14 mouse cellular contexts compared by ENCODE assay signal in the genomic region with DNA sequence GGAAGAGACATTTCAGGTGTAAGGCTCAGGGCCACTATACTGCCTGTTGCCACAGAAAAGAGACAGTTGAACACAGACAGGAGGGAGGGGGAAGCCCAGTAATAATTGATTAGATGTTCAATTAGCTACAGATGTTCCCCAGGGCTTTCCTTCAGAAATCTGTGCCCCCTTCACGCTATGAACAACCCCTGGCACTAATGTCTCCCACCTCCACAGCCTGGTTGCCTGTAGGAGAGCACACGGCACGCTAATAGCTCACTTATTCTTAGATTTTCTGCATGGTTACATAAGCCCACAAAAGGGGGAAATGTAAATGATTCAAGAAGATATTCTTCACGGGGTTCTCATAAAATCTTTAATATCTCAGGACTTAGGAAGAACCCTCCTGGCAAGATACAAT.
"Had no signal": no experiment of that assay in that cellular context is flagged by ENCODE, and none has a peak within 500 bp of the region (broad histone marks: within the 10 kb centered on the region; RNA-seq: fewer than 3 reads in every experiment).

No protein-coding gene starts in this region.

- H3K4me2 ChIP-seq: intestine, embryonic 15.5 days; limb, embryonic 15.5 days; liver, embryonic 12.5 days; lung, embryonic 14.5 days; neural tube, embryonic 12.5 days had no signal

- H3K36me3 ChIP-seq: intestine, embryonic 15.5 days; limb, embryonic 15.5 days; liver, embryonic 12.5 days; midbrain, embryonic 10.5 days; neural tube, embryonic 12.5 days had no signal

- DNase-seq: kidney, adult 2 months; lung, embryonic 14.5 days; lung, postnatal 10 days; lung, postnatal 4 days; right cerebral cortex, adult 18-20 months; right cerebral cortex, postnatal 25 days; thymus, postnatal 4 days had no signal

- ATAC-seq: intestine, embryonic 15.5 days; liver, embryonic 12.5 days had no signal

- H3K9me3 ChIP-seq: intestine, embryonic 15.5 days; limb, embryonic 15.5 days; neural tube, embryonic 12.5 days had no signal

- H3K4me1 ChIP-seq: intestine, embryonic 15.5 days; limb, embryonic 15.5 days; liver, embryonic 12.5 days; midbrain, embryonic 10.5 days; neural tube, embryonic 12.5 days had no signal

- H3K4me3 ChIP-seq: intestine, embryonic 15.5 days; left cerebral cortex, adult 2 months; limb, embryonic 15.5 days; liver, embryonic 12.5 days; midbrain, embryonic 10.5 days; myocyte; neural tube, embryonic 12.5 days had no signal

- H3K27me3 ChIP-seq: intestine, embryonic 15.5 days; limb, embryonic 15.5 days; liver, embryonic 12.5 days; neural tube, embryonic 12.5 days had no signal

- H3K27ac ChIP-seq: intestine, embryonic 15.5 days; left cerebral cortex, adult 2 months; limb, embryonic 15.5 days; liver, embryonic 12.5 days; midbrain, embryonic 10.5 days; neural tube, embryonic 12.5 days had no signal

- H3K9ac ChIP-seq: intestine, embryonic 15.5 days; limb, embryonic 15.5 days; liver, embryonic 12.5 days; lung, embryonic 14.5 days; neural tube, embryonic 12.5 days had no signal
